8 mouse cellular contexts compared by ENCODE assay signal in the genomic region with DNA sequence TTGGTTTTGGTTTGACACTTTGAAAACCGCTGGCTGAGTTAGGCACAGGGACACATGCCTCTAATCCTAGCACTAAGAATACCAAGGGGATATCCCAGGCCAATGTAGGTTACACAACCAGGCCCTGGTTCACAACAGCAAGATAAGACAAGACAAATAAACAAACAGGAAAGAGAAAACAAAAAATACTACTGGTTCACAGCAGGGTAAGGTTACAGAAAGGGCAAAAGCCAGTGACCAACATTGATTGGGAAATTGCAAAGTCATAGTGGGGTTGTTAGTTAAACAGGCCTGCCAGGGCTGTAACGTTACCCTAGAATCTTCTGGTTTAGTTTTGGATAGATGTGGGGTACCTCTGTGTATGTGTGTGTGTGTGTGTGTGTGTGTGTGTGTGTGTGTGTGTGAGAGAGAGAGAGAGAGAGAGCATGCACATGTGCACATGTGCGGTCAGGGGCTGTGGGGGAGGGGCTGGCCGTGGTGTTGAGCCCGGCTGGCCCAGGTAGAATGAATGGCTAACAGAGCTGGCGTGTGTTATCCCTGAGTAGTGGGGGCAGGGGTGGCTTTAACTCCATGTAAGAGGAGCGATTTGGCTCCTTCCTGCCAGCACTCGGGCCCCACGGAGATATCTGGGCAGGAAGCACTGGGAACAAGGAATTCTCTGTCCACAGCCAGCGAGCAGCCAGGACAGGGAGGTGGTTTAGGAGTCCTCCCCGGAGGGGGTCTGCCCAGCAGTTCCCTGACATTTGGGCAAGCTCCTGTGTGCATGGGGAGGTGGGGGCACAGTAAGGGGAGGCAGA. TPM values are rescaled to one million over a fixed set of nuclear protein-coding genes. Genes with fewer than 3 reads are reported as not detected.
DNase-seq lines count a peak whose midpoint lies in the region; ATAC-seq lines count a peak whose summit lies in the region.

No protein-coding gene starts in this region.

- no peaks in the 10 kb centered on the region for H3K27me3 ChIP-seq in lung, embryonic 15.5 days
- no peaks in the 10 kb centered on the region for H3K27me3 ChIP-seq in kidney, embryonic 15.5 days
- no peaks in the 10 kb centered on the region for H3K27me3 ChIP-seq in neural tube, embryonic 12.5 days (replicated peaks)

- H3K4me2 ChIP-seq in lung, embryonic 15.5 days: peak overlapping the region; percentile 4; the same call in 1 of the 2 replicates
- 0 out of 2 replicates have a peak overlapping the region, but pooled peaks have one; percentile 12 for H3K4me2 ChIP-seq in kidney, embryonic 15.5 days
- 0 out of 2 replicates have a peak overlapping the region, but pooled peaks have one; percentile 5 for H3K4me2 ChIP-seq in neural tube, embryonic 12.5 days (replicated peaks)

- no peak overlapping the region for H3K9ac ChIP-seq in lung, embryonic 15.5 days
- H3K9ac ChIP-seq in kidney, embryonic 15.5 days: no peak overlapping the region
- no peak overlapping the region for H3K9ac ChIP-seq in neural tube, embryonic 12.5 days

- no peak overlapping the region for H3K4me3 ChIP-seq in lung, embryonic 15.5 days
- no peak overlapping the region for H3K4me3 ChIP-seq in kidney, embryonic 15.5 days (replicated peaks)
- H3K4me3 ChIP-seq in neural tube, embryonic 12.5 days: no peak overlapping the region

- WGBS in lung, embryonic 15.5 days: 12% methylated on average over 10 of the region's 11 CpGs
- WGBS in kidney, embryonic 15.5 days: 33% methylated on average over 11 of the region's 11 CpGs
- 50% methylated on average over 11 of the region's 11 CpGs for WGBS in neural tube, embryonic 12.5 days

- peak; percentile 47; the same call in 1 of the 2 replicates for ATAC-seq in lung, embryonic 15.5 days (ENCODE audit: borderline replicate concordance, extremely low read depth, low FRiP score, low TSS enrichment)
- peak; percentile 51 for ATAC-seq in granulocyte monocyte progenitor cell, adult 5-6 weeks (replicated peaks; ENCODE audit: poor library complexity, severe bottlenecking)
- ATAC-seq in kidney, embryonic 15.5 days (replicated peaks; ENCODE audit: low FRiP score): peak; percentile 59
- no peak for ATAC-seq in neural tube, embryonic 12.5 days (ENCODE audit: low FRiP score, low read depth)
- ATAC-seq in megakaryocyte-erythroid progenitor cell, adult 5-6 weeks (replicated peaks; ENCODE audit: low FRiP score, low TSS enrichment, poor library complexity, severe bottlenecking): no peak

- no peak for DNase-seq in lung, postnatal 4 days
- no peak for DNase-seq in spleen, postnatal 36 days (ENCODE audit: low spot score in 2 of 2)
- DNase-seq in thymus, postnatal 10 days (ENCODE audit: low spot score in 2 of 2): no peak

- H3K36me3 ChIP-seq in lung, embryonic 15.5 days: no peaks in the 10 kb centered on the region
- no peaks in the 10 kb centered on the region for H3K36me3 ChIP-seq in kidney, embryonic 15.5 days
- H3K36me3 ChIP-seq in neural tube, embryonic 12.5 days: 0 out of 2 replicates have a peak, but pooled peaks cover 3% of the 10 kb centered on the region

- no peaks in the 10 kb centered on the region for H3K9me3 ChIP-seq in lung, embryonic 15.5 days
- H3K9me3 ChIP-seq in kidney, embryonic 15.5 days (replicated peaks): no peaks in the 10 kb centered on the region
- no peaks in the 10 kb centered on the region for H3K9me3 ChIP-seq in neural tube, embryonic 12.5 days

- H3K4me1 ChIP-seq in lung, embryonic 15.5 days: peaks cover 29% of the 10 kb centered on the region; the same call in 1 of the 2 replicates
- H3K4me1 ChIP-seq in kidney, embryonic 15.5 days: peaks cover 36% of the 10 kb centered on the region
- H3K4me1 ChIP-seq in neural tube, embryonic 12.5 days: peaks cover 12% of the 10 kb centered on the region

- peak overlapping the region; percentile 81 for H3K27ac ChIP-seq in lung, embryonic 15.5 days
- peak overlapping the region; percentile 68 for H3K27ac ChIP-seq in kidney, embryonic 15.5 days
- H3K27ac ChIP-seq in neural tube, embryonic 12.5 days: no peak overlapping the region

RNA-seq across cellular contexts. Expression of gene Epb41l1, which starts 19.2 kb away (rescaled TPM):
- 1.6 and 2.8 TPM in 2 replicates for polyA plus RNA-seq in lung, embryonic 15.5 days (2015; fragmentation: Nextera tagmentation; extraction: Ambion mirVana)
- total RNA-seq in granulocyte monocyte progenitor cell, adult 5-6 weeks (2014; fragmentation: Nextera tagmentation): 1.0 TPM in 1 of 2 replicates, not detected in the other
- total RNA-seq in granulocyte monocyte progenitor cell, adult 5-6 weeks (2017): 0.34 TPM in 1 of 2 replicates, not detected in the other
- 2.3 and 2.8 TPM in 2 replicates for polyA plus RNA-seq in kidney, embryonic 15.5 days (2015; fragmentation: Nextera tagmentation; extraction: Ambion mirVana)
- polyA plus RNA-seq in neural tube, embryonic 12.5 days (2016; fragmentation: Nextera tagmentation; extraction: Ambion mirVana): 5.0 and 5.1 TPM in 2 replicates
- total RNA-seq in megakaryocyte-erythroid progenitor cell, adult 5-6 weeks (2014; fragmentation: Nextera tagmentation): not detected in 2 replicates
- total RNA-seq in megakaryocyte-erythroid progenitor cell, adult 5-6 weeks (2017): 0.15 TPM in 1 of 2 replicates, not detected in the other

Comparison
In these comparisons a context has a peak if more than half of its experiments do, and no peak if none do; other contexts are left out.
1. ATAC-seq: peak in lung, embryonic 15.5 days (single experiment), granulocyte monocyte progenitor cell, adult 5-6 weeks (single experiment) and kidney, embryonic 15.5 days (single experiment); none in neural tube, embryonic 12.5 days (single experiment) and megakaryocyte-erythroid progenitor cell, adult 5-6 weeks (single experiment).
2. Peak in every context shown above with its lines, with median percentiles within 50 percentile points of each other: H3K4me2 ChIP-seq.